Mouse (Mus musculus) layer of hippocampus, postnatal 14 days (tissue): Measurements from ENCODE around the gene Hivep1. TPM values are rescaled to one million over a fixed set of nuclear protein-coding genes. Genes with fewer than 3 reads are reported as not detected.

Experiments used
- DNase-seq, 2 experiments: peaks; one replicate each; pipeline ENCODE4 v3.0.0; 2021 to 2022; ENCODE audit warnings: low spot score in 2 of 2, mixed read lengths in 1 of 2
- total RNA-seq, 2 experiments: library from RNA; stranded (reverse); gene quantifications; 2 replicates each; pipeline ENCODE4 v1.2.3; 2021

Gene Hivep1
- total RNA-seq, 2 experiments from 2014 or later = 25.6 to 27.4 TPM

- no peak for DNase-seq
Measured at GRCm38 (mm10) chr13:42197656-42198055, 145.8 kb downstream of the Hivep1 start.

- no peak for DNase-seq
Measured at GRCm38 (mm10) chr13:42213556-42213955, 161.7 kb downstream of the Hivep1 start.

GRCm38 (mm10) chr13:42222401-42222800 lies 170.6 kb downstream of the Hivep1 start:
- DNase-seq = no peak

GRCm38 (mm10) chr13:42228849-42229248 lies 177.0 kb downstream of the Hivep1 start:
- no peak for DNase-seq

GRCm38 (mm10) chr13:42233741-42234419 lies 182.1 kb downstream of the Hivep1 start:
- DNase-seq = no peak

- DNase-seq = no peak
Measured at GRCm38 (mm10) chr13:42238520-42238919, 186.7 kb downstream of the Hivep1 start.

- DNase-seq = no peak
Measured at GRCm38 (mm10) chr13:42242131-42242530, 190.3 kb downstream of the Hivep1 start.

Other genes starting within 250 kb of the Hivep1 start
- gene Adtrp, start 204.3 kb upstream of the Hivep1 start, total RNA-seq = under 1 TPM in 1 of 2 experiments, not detected in 1; 0.83 TPM
- 1 to 10 TPM; 3.5 to 4.1 TPM for gene Edn1, start 249.5 kb downstream of the Hivep1 start, total RNA-seq